Mouse (Mus musculus) retina, postnatal 7 days (tissue): ENCODE measurements around the gene Gpr21.
A peak's percentile ranks its signal among the peaks of the same experiment; 100 is the strongest.
"Not testable (repeated sequence)": the region's sequence is repeated elsewhere in the genome, so short reads cannot be mapped to it uniquely, and the experiment has no call there.

ENCODE experiments used
- DNase-seq: peaks from one replicate; pipeline ENCODE4 v3.0.0-alpha.2; 2012; ENCODE audit warnings: low read depth, low spot score

Gpr21 gene

DNA sequence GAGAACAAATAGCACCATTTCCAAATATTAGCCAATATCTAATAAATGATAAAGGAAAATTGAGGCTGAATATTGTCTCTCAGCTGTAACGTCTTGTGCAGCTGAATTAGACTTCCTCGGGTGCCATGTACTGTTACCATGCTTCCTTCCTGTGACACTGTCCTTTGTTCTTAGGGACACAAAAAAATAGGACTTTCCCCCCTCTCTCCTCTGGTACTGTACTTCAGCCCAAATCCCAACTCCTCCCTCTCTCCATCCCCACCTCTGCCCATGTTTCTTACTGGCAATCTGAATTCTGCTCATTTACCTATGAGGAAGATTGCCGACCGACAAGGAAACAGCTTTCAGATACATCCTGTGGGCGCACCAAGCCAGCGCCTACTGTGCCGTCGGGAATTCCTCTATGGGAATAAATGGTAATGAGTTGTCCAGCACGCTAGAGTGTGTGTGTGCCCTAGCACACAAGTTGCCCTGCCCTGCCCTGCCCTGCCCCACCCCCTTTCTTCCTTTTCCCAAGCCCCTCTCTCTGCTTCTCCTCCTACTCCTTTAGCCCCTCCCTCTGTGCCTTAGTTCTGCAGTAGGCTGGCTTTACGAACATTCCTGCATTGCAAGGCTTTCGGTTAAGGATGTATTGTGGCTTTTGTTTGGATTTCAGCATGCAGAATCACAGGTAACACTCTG is at the start of gene Gpr21:
Gene Gpr21 (plus strand): TSS at position 303 of the 681 bp plus-strand sequence.
- DNase-seq = no peak

DNA sequence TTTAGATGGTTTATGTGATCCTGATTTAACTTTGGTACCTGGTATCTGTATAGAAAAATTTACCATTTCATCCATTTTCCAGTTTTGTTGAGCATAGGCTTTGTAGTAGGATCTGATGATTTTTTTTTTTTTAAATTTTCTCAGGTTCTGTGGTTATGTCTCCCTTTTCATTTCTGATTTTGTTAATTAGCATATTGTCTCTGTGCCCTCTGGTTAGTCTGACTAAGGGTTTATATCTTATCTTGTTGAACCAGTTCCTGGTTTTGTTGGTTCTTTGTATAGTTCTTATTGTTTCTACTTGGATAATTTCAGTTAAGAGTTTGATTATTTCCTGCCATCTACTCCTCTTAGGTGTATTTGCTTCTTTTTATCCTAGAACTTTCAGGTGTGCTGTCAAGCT is 36.6 kb upstream of the Gpr21 start:
- DNase-seq = no peak

DNA sequence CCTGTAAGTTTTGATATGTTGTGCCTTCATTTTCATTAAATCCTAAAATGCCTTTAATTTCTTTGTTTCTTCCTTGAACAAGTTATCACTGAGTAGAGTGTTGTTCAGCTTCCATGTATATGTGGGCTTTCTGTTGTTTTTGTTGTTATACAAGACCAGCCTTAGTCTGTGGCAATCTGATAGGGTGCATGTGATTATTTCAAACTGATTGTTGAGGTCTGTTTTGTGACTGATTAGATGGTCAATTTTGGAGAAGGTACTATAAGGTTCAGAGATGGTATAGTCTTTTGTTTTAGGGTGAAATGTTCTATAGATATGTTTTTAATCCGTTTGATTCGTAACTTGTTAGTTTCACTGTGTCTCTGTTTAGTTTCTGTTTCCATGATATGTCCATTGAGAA is 36.1 kb upstream of the Gpr21 start:
- no peak for DNase-seq

GRCm38 (mm10) chr2:37484165-37484564 is 32.0 kb upstream of the Gpr21 start:
- no peak for DNase-seq

DNA sequence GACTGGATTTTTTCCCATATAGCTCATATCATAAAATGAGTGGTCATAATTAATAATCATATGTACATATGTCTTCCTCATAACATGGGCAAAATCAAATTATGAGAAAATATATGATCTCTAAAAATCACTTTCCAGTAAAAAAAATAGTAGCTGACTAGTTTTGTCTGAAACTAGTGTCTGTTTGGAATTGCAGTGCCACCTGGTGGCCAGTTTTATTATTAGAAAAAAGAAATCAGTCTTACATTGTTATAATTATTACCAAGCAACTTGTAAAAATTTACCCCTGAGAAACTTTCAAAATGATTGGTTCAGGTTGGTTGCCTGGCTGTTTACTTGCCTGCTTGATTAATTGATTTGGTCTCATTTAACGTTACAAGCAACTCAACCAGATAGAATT is 30.8 kb upstream of the Gpr21 start:
- peak; percentile 31 for DNase-seq

DNA sequence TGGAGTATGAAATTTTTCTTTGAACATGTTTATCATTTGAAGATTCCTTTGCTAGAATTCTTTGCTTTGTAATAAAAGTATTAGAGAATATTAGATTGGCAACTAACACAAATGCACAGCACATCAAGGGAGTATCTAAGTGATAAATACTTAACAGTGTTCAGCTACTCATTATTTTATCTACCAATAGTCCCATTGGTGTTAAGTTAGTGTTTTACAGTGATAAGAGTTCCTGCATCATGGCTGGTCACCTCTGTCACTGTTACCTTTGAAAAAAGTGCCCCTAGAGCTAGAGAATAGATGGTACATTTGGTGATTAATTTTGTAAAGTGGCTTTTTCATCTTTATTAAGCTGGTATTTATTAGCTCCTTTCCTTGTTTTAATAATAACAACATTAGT is 29.7 kb upstream of the Gpr21 start:
- no peak for DNase-seq

- no peak for DNase-seq
These were observed 27.2 kb upstream of the Gpr21 start for GRCm38 (mm10) chr2:37488956-37489355.

DNA sequence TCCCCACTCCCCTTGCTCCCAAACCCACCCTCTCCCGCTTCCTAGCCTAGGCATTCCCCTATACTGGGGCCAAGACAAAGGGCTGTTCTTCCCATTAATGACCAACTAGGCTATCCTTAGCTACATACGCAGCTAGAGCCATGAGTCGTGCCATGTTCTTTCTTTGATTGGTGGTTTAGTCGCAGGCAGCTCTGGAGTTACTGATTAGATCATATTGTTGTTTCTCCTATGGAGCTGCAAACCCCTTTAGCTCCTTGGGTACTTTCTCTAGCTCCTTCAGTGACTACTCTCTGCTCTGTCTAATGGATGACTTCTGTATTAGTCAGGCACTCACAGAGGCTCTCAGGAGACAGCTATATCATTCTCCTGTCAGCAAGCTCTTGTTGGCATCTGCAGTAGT is 18.8 kb upstream of the Gpr21 start:
- DNase-seq = no peak

GRCm38 (mm10) chr2:37505856-37506255 is 10.3 kb upstream of the Gpr21 start:
- not testable (repeated sequence) for DNase-seq

DNA sequence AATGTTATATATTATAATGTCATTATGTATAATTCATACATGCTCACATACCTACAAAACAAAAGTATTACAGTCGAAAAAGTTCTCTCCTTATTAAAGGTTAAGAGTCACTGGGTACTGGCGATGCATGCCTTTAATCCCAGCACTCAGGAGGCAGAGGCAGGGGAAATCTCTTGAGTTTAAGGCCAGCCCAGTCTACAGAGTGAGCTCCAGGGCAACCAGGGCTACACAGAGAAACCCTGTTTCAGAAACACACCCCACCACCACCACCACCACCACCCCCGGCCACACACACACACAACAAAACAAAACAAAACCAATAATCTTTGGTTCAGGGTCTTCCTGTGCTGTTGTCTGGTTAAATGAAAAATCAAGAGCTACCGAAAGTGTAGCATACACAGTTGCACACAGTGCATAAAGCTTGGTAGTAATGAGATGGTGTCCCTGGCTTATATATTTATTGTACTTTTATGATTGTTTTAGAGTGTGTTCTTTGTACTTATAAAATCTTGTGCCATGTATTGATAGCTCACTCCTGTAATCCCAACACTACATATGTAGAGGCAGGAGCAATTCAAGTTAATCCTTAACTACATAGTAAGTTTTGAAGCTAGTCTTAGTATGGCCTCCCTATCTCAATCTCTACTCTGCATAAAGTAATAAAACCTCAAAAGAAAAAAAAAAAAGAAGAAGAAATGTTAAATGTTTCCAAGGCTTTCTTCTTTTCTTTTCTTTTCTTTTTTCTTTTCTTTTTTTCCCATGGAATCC is 4.8 kb upstream of the Gpr21 start:
- DNase-seq = no peak

- peak; percentile 16 for DNase-seq
These were observed 860 bp downstream of the Gpr21 start for GRCm38 (mm10) chr2:37516922-37517462.

- DNase-seq = no peak
These were observed 2.6 kb downstream of the Gpr21 start for GRCm38 (mm10) chr2:37518561-37519285.

DNA sequence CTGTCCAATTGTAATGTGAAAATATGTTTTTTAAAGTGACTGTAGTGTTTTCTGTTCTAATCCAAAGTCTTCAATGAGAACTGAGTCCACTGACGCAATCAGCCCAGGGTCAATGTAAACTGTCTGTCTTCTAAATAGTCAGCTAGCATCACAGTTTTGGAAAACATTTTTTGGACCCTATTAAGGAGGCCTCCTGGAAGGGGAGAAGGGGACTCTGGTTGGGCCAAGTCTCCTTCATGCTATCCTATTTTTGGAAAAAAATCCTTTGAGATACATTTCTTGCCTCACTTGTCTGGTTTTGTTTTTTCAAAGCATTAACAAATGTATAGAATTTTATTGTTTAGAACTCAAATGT is 3.1 kb downstream of the Gpr21 start:
- DNase-seq = no peak

DNA sequence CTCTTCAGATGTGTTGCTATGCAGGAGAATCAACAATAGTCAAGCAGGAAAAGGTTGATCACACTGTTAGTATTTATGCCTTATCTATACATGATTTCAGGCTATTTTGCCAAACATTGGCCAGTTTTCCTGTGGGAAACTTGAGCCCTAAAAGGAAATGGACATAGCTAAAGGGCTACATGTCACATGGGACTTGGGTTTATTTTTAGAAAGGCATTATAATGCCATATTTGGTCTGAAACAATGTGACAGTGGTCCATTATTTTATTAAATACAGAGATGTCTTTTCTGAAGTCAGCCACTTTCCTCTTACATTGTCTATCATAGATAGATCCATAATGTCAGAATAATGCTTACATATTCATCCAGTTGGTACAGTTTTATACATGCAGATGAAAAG is 11.5 kb downstream of the Gpr21 start:
- DNase-seq = no peak

GRCm38 (mm10) chr2:37529397-37529796 is 13.3 kb downstream of the Gpr21 start:
- DNase-seq = no peak

DNA sequence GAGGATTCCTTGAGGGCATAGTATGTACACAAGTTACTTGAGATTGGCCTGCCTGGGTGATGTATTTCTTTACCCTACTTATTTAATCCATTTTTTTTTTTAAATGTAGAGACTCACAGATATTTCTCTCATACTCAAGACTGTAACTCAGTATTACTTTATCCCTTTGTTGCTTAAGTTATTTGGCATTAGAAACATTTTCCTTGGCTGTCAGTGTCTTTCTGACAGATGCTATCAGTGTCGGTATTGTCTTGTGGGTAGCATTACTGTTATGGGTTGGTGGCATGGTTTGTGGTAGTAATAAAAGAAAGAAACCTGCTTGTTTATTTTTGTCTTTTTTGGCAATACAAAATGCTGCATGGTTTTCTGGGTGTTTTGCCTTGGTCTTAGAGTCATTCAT is 14.6 kb downstream of the Gpr21 start:
- no peak for DNase-seq

DNA sequence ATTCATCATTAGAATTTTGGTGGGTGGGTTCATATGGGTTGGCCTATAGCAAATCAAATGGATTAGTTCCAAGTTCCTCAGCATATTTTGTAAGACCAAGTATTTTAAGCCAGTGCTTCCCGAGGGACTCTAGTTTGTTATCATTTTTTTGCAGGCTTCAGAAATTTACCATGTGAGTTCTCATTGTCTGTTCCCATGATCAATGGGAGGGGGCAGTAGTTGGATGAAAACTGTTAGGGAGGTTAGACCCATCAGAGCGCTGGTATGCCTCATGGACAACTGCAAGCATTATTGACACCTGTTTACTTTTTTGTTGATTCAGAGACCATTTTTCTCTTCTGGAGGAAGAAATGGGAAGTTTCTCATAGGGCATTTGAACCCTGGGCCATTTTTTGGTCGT is 15.5 kb downstream of the Gpr21 start:
- DNase-seq = no peak

GRCm38 (mm10) chr2:37549346-37550012 is 33.3 kb downstream of the Gpr21 start:
- DNase-seq = no peak

DNA sequence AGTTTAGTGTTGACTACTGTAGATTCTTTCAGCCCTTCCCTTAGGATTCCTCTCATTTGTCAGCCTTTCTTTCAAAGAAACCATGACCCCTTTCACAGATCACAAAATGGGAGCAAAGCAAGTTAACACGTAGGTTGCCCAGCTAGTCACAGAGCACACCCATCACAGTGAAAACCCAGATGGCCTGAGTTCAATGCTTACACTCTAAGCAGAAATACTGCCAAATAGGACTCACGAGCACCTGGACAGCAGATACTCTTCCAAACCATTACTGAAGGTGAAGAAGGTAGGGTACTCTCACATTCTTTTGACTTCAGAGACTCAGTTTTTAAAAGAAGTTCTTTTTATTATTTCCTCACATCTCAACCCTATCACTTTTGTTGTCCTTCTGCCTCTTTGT is 40.2 kb downstream of the Gpr21 start:
- no peak for DNase-seq

DNA sequence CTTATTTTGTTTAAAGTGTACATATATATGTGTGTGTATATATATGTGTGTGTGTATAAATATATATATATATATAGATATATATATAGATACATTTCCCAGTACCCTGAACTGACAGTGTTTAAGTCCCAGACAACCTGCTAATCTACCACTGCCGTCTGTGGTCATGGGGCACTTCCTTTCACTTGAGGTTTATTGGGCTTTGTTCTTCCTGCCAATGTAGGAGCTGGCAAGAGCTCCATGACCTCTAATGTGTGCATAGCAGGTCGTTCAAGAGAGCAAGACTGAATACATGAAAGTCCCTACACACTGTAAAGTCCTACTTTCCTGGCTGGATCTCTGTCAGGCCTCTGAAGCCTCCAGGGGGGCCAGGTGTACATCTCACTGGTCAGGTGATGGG is 49.4 kb downstream of the Gpr21 start:
- DNase-seq = no peak

DNA sequence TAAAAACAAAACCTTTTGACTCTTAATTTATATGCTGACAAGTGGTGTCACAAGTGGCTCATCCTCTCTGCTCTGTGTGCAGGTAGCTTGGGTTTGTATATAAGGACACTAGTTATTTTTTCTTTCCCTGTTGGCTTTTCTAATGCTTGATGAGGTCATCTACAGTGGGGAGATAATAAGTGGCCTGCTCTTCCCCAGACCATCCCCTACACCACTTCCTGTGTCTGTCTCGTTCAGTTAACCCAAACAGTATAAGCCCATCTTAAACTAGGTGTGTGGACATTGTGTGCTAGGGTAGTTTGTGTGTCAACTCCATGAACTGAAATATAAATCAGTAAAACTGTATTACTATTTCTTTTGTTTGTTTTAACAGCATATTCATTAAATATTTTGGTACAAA is 49.9 kb downstream of the Gpr21 start:
- no peak for DNase-seq

DNA sequence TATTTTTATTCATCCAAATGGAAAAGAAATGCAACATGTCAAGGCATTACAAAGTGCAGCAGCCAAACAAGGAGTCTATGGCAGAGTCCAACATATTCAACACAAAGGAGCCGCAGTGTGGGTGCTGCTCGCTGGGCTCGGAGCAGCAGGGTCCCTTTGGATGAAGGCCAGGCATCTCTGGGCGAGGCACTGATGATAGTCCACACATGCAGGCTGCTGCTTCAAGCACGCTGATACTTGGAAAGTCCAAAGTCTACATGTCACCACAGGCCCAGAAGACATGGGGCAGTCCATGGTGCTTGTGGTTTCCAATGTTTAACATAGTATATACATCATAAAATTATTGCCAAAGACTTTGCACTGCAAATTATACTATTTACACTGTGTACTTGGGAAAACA is 53.8 kb downstream of the Gpr21 start:
- DNase-seq = no peak
